Mouse (Mus musculus): ENCODE results near the gene Fstl5.
"Not testable (repeated sequence)": the region's sequence is repeated elsewhere in the genome, so short reads cannot be mapped to it uniquely, and the experiment has no call there.

The Fstl5 gene

DNA sequence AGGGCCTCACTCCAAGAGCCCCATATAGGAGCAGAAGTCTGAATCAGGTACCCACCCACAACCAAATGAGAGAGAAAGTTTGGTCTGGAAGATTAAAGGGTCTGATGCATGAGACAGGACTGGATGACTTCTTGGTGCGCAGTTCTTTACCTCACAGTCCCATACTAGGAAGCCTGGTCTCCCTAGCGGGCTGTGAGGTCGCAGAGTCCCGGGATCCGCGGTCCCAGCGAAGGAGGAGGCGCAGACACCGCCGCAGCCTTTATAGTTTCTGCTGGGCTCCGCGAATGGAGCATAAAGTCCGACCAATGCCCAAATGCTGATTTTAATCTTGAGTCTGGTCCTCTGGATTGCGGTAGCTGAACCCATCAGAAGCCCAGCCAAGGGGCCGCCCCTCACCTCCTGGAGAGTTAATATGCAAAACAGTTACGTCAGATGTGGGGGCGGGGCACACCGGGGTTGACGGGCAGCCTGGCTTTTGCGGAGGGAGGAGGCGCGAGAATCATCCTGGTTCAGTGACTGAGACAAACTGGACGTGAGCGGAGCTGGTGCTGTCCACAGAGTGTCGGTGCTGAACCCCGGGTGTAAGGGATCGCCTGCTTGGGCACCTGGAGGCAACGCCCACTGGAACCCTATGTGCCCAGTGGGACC, at the start of gene Fstl5:
Gene Fstl5, plus strand, starts transcription at position 211 of the 648 bp plus-strand sequence.
- peak; percentile 95 for DNase-seq

DNA sequence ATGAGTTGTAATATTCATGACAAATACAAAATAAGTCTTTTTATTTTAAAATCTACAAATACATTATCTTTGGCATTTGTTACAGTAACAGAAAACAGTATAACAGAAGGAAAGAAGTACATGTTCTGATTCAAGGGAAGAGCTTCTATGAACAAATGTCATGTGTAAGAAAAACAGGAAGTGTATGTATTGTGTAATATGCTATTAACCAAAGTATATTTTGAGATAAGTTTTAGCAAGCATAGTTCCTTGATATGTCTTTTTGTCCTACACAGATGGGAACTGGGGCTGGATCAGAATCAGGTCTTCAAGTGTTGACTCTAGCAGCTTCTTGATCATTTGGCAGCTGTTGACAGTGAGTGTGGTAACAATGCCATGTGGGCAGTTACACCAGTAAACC, 48.5 kb upstream of the Fstl5 start:
- DNase-seq, result no peak

DNA sequence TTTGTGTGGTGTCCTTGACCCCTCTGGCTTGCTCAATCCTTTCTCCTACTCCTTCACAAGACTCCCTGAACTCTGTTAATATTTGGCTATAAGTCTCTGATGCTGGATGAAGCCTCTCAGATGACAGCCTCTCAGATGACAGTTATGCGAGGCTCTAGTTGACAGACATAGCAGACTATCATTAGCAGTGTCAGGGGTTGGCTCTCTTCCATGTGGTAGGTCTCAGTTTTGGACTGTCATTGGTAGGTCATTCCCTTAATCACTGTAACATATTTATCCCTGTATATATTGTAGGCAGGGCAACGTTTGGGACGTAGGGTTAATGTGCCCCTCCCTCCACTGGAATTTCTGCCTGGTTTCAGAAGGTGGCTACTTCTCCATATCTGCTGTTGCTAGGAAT, 22.9 kb upstream of the Fstl5 start:
- no peak for DNase-seq

DNA sequence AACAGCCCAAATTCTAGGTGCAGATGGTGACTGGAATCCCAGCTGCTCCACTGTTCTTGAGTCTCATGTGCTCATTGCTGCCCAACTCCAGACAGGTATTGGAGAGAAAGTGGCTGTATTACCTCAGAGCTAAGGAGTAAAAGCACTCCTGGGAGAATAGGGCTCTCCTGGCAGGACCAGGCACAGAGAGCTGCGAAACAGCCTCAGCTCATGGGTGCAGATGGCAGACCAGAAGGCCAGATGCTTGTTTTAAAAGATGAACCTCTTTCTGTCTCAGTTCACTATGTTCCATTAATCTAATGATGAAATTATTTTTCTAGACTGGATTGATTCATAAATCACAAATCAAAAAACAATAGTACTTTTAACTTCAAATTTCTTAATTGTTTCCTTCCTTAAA, 12.1 kb upstream of the Fstl5 start:
- no peak for DNase-seq

DNA sequence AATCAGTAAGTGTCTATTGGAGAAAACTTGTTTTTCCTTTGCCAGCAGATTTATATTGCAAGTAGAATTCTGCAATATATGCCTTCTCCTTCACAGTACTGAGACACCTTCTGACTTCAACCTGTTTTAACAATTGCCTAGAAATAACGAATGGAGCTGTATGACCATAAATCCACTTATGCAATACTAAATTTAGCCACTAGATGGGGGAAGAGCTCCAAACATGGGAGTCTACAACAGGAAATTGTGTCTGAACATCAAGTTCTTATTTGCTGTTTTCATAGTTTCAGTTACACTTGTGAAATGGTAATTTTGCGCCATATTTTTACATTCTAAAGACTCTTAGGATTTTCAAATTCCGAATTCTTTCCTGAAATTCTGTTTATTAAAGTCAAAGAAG, 6.2 kb upstream of the Fstl5 start:
- peak; percentile 91 for DNase-seq

DNA sequence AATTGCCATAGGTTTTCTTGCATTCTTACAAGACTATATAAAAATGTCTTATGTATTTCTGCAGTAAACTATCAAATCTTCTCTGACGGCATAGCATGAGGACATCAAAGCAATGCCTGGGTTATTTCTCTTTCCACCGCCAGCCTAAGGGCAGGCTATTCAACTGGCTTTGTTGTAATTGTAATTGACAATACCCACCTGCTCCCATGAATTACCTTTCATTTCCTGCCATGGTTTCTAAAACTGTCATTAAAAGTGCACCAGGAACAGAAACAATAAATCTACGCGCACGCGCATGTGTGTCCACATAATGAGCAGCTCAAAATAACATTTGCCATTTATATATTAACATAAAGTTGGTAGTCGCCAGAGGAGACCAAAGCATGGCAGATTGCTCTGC, 1.2 kb upstream of the Fstl5 start:
- no peak for DNase-seq

DNA sequence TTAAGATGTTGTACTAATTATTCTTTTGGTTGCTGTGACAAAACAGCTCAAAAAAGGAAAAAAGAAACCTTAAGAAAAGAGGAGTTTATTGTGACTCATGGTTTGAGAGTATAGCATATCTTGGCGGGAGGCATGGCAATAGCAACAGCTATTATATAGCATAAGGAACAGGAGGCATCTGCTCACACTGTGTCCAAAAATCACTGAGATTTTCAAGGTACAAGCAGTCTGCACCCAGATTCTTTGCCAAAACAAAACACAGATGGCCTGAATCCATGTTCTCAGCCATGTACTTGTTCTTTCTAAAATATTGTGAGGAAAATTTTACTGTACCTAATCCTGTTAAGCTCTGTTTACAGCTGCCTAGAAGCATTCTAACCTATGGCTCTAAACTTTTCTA, 66.4 kb downstream of the Fstl5 start:
- DNase-seq, result peak; percentile 66

DNA sequence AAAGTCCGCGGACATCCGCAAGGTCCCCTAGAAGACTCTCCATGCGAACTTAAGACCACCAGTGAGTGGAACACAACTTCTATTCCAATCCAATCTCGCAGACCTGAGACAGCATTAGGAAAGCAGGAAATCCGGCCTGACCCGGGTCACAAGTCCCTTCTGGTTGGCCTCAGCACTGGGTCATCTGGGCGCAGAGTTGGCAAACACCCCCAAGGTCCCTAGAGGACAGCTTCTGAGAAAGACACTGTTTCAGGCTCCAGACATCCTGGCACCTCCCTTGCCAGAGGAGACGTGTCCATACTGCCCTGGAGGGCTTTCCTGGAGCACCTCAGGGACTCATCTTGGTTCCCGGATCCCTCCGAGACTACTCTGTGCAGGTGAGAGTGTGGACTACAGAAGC, 73.8 kb downstream of the Fstl5 start:
- no peak for DNase-seq

DNA sequence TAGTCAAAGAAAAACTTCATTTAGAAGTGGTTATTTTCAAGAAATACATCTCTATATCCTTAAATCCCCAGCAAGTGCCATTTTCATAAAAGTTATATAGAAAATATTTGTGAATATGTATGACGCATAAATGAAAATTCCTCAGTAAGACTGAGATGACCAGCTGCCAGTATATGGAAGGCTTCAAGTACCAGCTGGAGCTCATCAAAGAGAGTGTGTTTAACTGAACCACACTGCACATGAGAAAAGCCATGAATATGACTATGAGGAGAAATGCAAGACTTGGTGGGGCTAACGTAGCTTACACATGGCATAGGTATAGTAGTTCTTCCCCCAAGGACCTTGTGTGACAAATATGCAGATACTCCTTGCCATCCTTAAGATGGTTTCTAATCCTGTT, 164.8 kb downstream of the Fstl5 start:
- no peak for DNase-seq

DNA sequence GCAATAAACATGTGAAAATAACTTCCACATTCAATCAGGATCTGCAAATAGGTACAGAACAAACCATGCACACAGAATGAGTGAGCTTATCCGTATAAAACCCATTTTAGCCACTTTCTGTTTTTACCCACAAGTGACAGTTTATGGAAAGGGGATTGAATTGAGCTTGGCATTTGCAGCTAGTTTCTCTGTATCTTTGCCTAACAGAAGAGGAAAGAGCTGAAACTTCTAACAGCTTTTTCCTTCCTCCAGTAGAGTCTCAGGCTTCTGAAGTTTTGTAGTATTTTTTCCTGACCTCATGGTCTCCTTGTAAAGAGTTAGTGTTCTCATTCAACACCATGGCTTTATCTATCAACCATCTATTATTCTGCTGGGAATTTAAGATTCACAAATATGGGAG, 177.3 kb downstream of the Fstl5 start:
- DNase-seq, result no peak

DNA sequence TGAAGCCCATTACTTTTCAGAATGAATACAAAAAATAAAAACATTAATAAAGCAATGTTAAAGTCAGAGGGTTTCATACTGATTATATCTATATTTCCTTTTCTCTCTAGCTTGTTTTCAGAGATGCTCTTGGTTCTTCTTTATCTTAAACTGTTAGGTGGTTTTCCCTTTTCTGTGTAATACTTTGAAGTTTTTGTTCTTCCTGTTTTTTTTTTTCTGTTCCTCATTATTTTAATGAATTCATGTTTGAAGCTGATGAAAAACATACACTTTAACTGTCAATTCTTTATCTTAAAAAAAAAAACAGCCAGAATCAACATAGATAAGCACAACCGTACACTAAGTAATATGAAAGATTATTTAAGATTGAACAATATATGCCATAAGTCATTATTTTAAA, 218.9 kb downstream of the Fstl5 start:
- DNase-seq, result no peak

DNA sequence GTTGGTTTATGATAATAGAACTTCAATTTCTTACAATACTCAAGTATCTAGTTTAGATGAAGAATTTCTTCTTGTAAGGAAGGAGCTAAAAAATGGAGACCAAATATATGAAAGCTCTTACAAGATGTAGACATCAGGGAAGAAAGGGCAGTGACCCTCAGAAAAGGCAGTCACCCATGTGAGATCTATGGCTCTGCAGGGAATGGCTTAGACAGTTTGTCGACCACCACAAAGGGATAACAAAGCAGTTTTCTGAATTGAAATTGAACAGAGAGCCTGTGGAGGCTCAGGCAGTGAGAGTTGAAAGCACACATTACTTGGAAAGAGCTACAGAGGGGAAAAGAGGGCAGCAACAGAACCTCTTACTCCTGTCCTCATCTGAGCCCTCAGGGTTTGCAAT, 220.3 kb downstream of the Fstl5 start:
- no peak for DNase-seq

DNA sequence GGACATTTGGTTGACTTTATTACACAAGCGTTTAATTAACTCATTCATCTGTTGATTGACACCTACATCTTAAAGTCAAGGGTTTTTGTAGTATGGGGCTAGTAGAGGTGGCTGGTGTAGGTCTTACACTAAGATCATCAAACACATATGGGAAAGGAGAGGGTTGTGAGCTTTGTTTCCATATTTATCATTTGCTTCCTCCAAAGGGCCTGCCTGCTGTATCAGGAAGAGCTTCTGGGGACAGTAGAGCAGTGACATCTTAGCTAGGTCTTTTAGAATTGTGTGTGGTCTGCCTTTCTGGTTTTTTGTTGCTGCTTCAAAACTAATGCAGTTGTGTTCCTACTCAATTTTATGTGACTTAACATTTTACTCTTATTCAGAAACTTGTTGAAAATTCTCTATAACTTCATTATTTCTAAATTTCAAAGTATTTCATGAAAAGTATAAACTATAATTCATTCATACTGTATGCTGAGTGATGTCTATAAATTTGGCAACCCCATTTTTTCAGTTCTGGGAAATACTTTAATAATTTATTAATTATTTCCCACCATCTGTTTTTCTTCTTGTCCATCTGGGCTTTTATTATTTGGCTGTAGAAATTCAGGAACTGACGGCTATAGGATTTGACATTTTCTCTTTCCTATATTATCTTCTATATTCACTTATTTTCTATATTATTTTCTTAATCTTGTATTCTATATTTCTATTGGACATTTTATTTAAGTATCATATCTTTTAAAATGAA, 227.1 kb downstream of the Fstl5 start:
- peak; percentile 91 for DNase-seq

DNA sequence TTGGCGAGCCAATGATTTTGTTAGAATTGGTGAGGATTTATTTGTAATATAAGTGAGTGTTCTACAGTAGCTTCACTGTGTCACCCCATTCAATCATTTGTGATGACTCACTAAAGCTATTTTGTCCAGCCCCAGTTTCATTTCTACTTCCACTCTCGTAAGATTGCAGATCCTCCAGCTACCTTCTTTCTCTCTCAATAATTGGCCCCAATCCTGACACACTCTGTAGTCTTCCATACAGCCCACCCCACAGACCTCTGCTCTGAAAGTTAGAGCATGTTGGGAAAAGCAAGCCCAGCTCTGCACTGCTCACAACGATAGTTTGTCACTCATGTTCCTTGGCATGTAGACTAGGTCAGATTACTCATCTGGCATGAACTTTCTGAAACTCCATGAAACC, 242.9 kb downstream of the Fstl5 start:
- DNase-seq, result no peak

DNA sequence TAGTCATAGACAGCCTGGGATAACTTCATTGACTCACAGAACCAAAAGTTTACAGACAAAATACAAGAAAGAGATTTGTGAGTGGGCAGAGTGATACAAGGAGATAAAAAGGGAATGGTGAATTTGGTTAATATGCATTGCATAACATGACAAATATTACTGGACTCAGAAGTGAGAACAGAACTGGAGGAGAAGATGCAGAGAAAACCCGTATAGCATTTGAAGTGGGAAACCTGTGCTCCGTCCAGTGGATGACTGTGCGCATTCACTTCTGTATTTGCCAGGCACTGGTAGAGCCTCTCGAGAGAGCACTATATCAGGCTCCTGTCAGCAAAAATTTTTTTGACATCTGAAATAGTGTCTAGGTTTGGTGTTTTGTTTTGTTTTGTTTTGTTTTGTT, 245.5 kb downstream of the Fstl5 start:
- no peak for DNase-seq

DNA sequence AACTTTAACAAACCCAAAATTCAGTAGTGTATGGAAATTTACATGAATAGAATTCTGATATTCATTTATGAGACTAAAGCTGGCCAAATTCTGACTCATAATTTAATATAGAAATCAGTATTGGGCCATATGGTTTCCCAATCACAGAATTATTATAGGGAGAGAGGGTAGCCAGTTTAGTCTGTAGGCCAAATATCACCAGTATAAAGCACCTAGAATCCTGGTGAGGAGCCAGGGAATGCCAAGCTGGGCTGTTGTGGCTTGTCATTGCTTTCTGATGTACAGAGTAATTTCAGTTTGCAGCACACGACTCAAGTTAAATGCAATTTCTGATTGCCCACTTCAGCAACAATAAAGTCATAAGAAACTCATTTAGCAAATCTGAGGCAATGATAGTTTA, 248.4 kb downstream of the Fstl5 start:
- peak; percentile 54 for DNase-seq

DNA sequence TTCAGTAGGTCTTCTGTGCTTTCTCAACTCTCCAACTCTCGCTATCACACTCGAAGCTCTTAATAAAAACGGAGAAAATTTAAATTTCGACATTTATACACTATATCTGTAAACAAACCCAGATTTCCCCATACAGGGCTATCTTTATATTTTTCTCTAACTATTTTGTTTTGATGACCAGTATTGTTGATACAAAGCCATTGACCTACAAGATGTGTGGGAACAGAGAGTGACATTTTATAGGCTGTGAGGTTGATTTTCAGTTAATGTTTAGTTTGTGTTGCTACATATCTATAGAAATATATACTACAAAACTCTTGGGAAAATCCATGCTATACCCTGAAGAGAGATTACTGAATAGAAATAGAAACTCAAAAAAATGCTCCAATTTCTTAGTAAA, 262.9 kb downstream of the Fstl5 start:
- no peak for DNase-seq

DNA sequence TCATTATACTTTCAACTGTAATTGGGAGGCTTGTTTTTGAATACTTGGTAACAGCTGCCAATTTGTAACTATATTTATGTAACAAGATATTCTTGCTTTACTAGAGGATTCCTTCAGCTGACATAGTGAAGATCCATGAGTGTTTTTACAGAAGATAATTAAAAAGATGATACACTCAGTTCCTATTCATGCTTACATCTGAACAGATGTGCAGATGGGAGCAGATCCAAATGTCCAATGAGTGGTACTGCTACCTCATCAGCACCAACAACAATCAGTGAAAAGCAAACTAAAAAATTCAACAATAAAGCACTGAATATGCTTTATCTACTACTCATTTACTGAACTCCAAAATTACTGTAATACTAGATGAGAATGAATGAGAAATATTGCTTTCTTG, 292.9 kb downstream of the Fstl5 start:
- no peak for DNase-seq

DNA sequence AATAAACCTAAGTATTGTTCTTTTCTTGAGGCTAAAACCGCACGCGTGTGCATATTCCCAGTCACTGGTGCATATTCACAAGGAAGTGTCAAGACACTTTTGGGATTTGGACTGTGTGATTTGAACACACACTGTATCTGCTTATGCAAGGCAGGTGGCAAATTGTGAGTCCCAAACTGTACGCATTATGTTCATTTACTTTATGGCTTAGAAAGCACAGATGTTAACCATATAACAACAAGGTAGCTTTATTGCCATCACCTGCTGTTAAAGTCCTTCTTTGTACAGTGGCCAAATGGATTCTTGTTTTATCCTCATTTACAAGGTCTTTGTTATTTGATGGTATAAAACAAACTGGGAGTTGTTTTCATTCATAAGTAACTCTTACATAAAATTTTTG, 295.8 kb downstream of the Fstl5 start:
- no peak for DNase-seq

DNA sequence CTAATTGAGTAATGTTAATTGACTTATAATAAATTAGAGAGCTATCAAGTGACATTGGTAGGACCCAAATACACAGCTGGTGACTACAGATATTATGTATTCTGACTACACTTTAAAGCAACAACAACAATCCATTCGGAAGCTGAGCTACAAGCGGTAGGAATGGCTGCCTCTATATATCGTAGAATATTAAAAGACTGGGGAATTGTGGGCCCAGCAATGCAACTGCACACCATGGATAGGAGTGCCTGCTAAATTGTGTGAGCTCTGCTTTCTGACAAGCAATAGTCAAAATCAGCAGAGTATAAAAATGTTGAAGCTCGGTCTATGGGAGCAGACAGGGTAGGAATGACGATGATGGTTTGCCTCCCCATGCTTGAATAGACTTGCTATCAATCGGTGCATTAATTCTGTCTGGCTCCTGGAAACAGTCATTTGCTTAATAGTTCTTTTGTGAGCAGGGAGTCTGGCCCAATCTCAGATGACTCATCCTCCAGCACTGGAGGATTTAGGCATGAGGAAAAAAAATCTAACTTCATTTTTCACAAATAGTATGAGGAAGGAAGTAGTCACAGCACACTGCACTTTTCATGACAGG, 354.8 kb downstream of the Fstl5 start:
- DNase-seq, result no peak

DNA sequence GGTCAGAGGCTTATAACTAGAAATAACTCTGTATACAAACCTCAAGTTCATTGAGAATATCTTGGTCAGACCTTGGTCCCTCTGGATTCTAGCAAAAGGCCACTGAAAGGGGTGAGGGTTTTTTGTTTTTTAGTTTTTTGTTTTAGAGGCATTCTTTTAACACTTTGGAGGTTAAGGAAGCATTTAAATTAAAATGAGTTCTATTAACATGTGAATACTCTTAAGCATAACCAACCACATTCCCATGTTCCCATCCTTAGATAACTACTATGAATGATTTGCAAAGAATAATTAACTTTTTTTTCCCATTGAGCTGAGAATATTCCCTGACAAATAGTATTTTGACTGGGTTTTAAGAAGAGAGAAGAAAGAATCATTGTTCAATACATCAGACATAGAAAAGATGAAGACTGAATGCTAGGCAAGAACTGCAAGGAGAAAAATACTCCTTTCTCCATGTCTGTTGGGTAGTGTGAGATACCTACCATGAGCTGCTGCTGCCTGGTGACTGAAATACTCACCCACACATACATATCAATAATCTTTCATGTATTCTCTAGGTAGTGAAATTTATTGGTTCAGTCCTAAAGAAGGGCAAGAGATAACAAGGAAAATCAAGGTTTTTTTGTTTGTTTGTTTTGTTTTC, 393.3 kb downstream of the Fstl5 start:
- DNase-seq, result no peak

DNA sequence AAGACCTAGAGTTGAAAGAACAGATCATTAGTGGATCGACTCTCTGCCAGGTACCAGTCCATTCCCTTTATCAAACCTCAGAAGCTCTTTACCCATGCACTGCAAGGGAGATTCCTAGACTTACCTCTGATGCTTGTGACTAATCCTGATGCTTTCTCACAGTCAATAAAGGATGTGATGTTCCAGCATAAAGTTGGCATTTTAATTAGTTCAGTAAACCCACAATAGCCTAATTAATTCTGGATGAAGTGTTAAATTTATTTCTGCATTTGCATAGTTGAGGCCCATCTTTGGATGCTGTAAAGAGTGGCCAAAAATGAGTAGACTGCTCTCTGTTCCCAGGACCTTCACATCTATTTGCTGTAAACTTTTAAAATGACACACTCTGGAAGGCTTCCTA, 394.1 kb downstream of the Fstl5 start:
- no peak for DNase-seq

DNA sequence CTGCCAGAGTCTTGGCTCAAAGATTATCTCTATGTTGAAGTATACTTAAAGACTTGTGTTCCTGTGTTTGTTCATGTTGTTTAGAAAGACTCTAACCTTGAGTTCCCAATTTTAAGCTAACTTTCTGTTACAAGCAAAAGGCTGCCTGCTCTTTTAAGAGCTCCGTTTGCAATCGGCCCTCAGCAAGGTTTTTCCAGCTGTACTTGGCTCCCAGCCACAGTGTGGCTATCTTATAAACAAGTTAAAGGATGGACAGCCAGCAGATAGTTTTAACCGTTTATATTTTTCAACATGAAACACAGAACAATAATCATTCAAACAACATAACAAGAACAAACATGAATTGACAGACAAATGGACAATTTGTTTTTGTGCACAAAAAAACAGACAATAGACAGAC, 433.8 kb downstream of the Fstl5 start:
- DNase-seq, result not testable (repeated sequence)

DNA sequence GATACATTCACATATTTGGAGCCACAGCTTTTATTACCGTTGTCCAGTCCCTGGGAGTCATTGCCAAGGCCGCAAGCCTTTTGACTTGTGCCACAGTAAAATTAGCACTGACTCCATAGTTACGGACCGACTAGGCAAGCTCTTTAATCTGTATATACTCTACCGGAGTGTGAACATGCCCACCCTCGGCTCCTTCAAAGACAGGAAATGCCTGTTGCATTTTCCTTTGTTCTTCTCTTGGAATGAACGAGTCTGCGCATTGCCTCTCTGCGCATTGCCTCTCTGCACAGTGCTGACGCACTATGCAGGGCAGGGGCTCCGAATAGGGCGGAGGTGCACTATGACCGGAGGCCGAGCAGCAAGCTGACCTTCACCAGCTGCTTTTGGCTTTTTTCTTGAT, 434.7 kb downstream of the Fstl5 start:
- DNase-seq, result no peak
